Mouse (Mus musculus) kidney, adult 9 months (tissue): ENCODE results near the gene Mycn.

ENCODE experiments used
- DNase-seq: peaks from one replicate; pipeline ENCODE4 v3.0.0; 2022

The Mycn gene

DNA sequence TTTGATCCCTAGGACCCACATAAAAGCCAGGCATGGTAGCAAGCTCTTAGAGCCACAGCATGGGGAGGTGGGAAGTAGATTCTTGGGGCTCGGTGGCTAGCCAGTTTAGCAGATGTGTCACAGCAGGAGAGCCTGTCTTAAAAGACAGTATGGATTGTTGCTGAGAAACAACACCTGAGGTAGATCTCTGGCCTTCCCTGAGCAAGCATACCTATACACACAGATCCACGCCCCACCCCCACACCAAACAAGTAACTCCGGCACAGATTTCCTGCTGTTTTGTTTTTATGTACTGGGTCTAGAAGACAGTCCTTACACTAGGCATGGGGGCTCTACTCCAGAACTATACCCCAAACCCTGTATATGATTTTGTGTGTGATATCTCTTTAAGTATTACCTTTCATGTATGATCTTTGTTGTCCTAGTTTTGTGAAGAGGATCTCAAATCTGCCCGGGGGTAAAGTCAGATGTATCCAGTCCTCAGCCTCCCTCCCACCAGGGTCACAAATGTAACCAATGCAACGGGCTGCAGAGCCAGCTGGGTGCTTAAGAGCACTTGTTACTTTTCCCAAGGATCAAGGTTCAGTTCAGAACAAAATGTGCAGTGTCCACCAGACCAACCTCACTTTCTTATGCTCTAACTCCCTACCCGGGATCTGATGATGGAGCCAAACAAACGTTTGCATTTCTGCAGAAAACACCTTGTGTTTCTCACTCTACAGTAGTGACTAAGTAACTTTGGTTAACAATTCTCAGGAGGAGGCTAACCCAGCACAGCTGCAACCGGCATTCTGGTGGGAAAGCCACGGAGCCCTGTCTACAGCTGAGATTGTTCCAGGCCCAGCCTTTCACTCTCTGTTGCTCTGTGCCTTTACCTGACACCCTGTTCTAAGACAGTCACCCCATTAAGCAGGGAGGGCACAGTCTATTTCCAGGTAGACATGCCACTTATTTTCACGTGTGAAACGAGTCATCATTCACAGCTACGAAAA lies 21.3 kb downstream of the Mycn start:
- DNase-seq: peak; percentile 61

GRCm38 (mm10) chr12:12916298-12916697 lies 25.4 kb downstream of the Mycn start:
- DNase-seq: no peak

DNA sequence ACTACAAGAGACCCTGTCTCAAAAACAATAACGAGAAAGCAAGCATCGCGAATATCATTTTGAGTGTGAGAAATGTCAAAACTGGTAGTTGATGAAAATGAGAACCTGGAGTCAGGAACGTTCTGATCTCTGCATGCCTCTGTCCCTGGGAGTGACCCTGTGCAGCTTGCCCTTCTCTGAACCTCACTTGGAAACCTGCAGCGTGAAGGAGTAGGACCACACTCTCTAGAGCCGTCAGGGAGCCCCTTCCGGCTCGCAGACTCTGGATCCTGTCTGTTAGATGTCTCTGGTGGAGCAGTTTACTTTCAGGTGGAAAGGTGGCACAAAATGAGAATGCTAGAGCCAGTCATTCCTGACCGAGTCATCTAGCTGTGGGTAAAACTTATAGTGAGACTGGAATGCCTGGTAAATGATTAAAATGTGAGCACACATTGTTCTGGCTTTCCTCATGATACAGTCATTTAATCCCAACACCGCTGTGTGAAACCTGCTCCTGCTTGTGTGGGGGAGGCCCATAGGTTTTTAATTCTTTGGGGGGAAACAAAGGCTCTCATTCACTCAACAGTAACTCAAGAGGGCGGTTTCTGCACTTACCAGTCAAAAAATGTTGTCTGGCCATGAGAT lies 31.2 kb downstream of the Mycn start:
- peak; percentile 61 for DNase-seq

DNA sequence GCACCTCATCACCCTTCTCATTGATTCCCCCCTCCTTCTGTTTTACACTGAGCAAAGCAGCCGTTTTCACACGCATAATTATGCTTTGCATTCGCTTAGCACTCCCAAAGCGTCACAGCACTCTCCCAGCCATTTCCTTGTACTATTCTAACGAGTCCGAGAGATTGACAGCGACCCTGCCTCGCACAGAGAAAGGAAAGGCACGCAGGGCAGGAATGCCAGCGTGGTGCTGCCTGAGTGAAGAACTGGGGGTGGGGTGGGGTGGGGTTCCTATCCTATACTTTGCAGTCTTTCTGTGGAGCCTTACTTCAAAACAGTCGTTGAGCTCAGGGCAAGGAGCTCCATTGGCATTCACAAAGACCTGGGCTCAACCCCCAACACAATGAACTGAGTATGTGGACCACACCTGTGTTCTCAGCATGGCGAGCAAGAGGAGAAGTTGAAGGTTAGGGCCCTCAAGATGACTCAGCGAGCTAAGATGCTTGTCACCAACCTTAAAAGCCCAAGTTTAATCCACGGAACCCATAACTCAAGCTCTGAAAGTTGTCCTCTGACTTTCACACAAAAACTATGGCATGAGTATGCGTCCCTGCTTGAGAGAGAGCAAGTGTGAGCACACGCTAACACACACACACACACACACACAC lies 32.0 kb downstream of the Mycn start:
- no peak for DNase-seq

DNA sequence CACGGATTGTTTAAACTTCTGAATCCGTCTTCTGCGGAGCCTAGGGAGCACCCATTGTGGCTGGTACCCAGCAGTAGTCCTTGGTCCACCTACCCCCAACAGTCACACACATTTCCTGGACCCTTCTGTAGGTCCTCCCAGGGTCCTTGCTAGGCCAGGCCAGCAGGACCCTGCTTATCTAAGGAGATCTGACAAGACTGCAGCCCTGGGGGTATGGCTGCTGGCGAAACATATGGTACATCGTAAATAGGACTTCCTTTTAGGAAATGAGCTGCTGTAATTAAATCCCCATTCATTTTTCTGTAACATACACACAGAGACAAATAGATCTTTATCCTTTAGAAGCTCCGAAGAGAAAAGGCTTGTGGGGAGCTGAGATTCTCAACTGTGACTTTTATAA lies 34.9 kb downstream of the Mycn start:
- DNase-seq: no peak

GRCm38 (mm10) chr12:12906321-12906720 lies 35.4 kb downstream of the Mycn start:
- no peak for DNase-seq

DNA sequence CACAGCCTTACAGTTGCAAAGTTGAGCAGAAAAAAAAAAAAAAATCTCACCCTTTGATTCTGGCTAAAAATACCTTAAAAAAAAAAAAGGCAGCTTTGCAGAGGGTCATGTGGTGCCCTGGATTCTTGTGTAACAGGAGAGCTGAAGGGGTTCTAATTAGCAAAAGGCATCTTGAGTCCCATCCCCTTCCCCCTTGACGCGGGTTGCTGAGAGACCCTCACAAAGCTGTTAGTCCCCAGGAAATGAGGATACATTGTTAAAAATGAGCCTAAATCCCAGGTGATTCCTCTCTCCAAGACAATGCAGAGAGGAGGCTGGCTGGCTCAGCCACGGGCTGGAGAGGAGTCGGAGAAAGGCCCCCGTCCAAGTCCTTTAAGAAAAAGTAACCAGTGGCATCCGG lies 36.6 kb downstream of the Mycn start:
- no peak for DNase-seq

GRCm38 (mm10) chr12:12904512-12904953 lies 37.2 kb downstream of the Mycn start:
- DNase-seq: peak; percentile 58

- no peak for DNase-seq
Measured at GRCm38 (mm10) chr12:12904086-12904485, 37.6 kb downstream of the Mycn start.

DNA sequence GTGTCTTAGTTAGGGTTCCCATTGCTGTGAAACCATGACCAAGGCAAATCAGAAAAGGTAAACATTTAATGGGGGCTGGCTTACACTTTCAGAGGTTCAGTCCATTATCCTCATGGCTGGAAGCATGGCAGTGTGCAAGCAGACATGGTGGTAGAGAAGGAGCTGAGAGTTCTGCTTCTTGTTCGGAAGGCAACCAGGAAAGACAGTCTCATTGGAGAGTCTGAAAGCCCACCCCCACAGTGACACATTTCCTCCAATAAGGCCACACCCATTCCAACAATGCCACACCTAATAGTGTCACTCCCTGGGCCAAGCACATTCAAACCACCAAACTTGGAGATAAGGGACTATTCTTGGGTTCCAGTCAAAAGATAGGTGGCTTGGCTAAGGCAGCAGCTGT lies 39.3 kb downstream of the Mycn start:
- DNase-seq: no peak

DNA sequence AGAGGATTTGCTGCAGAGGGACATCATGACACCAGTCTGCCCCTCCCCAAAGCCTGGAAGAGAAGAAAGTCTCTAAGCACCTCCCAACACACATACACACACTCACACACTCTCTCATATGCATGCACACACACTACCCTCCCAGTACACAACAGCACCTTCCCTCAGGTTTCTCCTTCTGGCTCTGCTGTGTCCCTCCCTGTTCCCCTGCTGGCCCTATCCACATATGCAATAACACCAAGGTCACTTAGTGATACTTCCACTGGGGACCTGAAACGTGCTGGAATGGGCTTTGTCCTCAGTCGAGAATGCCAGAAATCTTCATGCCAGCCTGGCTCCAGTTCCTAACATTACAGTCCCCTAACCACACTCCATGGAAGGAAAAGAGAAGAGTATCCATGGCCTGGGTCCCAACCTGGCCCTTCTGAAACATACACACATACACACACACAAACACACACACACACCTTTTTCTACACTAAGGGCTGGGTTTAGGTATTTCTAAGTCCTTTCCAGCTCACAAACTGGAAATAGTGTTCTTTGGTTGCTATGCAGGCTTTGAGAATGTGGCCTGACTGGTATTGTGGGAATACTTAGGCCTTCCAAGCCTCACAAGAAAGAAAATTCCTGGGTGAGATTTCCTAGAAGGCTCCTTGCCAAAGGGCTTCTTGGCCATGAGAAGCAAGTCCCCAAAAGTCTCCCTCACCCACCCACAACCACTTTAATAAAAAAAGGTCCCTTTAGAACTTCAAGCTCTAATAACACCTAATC lies 43.2 kb downstream of the Mycn start:
- DNase-seq: peak; percentile 50

DNA sequence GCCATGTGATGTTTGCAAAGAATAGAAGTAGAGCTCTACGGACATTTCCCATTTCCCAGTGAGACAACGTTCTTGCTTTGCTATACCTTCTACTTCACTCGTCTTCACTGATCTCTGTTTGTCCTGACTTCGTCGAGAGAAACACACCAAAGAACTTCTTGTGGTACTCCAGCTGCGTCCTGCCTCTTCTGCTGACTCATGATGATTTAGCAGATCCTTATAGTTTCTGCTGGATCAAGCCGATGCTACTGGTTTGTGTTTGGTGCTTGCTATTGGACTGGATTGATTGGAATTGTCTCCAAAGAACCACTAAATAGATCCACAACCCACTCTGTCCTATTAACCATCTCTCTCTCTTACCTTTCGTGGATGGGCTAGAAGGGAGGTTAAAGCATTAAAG lies 47.7 kb downstream of the Mycn start:
- no peak for DNase-seq

DNA sequence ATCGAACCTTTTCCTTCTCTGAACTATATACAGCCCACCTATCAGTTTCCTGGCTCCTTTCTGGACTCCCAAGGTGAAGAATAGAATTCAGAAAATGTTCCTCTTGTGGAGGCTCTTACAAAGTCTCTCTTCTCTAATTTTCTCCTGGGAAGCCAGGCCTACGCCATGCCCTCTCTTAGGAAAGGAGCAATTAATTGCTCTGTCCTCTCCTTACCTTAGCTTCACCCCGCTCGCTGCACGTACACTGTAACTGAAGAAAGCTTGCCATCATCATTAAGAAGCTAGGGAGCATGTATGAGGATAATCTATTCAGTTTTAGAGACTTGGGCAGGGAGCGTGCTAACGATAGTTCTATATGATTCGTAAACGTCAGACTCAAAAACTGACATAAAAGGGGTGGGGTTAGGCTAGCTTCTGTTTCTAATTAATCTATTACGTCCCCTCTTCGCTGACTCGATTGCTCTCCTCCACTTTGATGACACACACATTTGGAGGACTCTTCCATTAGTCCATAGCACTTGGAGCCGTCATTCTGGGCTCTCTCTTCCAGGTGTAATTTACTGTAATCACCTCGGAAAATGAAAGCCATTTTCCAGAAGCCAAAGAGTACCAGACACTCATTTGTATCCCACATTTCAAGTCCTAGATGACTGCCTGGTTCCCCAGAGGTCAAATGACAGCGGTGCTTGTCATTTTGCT lies 55.4 kb downstream of the Mycn start:
- DNase-seq: no peak
